Mouse (Mus musculus): ENCODE data around the gene Pkd1. TPM values are rescaled to one million over a fixed set of nuclear protein-coding genes. Genes with fewer than 3 reads are reported as not detected.

The Pkd1 gene
- polyA plus RNA-seq, 1 experiment from 2014 or later: 16.8 TPM

GRCm38 (mm10) chr17:24608370-24608769, 58.7 kb downstream of the Pkd1 start:
- H3K4me1 ChIP-seq (ENCODE audit: control insufficient read depth in 2 of 2, insufficient read depth in 2 of 2, low read length in 2 of 2): peaks cover 3 to 7% of the 10 kb centered on the region in 2 experiments; a peak in 1 of 4 replicates
- H3K4me3 ChIP-seq (ENCODE audit: control insufficient read depth in 1 of 2, insufficient read depth in 1 of 2, low read depth in 1 of 2, low read length in 2 of 2): no peak overlapping the region
- WGBS: 84% methylated on average over 4 of the region's 4 CpGs
- no peaks in the 10 kb centered on the region for H3K27me3 ChIP-seq (ENCODE audit: control insufficient read depth, insufficient read depth, low read length)
- no peak overlapping the region for H3K9ac ChIP-seq (ENCODE audit: low read length)
- H3K27ac ChIP-seq (replicated peaks in 1 of 2; ENCODE audit: control insufficient read depth in 1 of 2, insufficient read depth in 1 of 2, low read depth in 2 of 2, low read length in 2 of 2): no peak overlapping the region
- H3K4me2 ChIP-seq (ENCODE audit: low read length): no peak overlapping the region
- peaks cover 68% of the 10 kb centered on the region for H3K36me3 ChIP-seq (ENCODE audit: control insufficient read depth, insufficient read depth, low read length)
- H3K9me3 ChIP-seq (ENCODE audit: control insufficient read depth, low read length): no peaks in the 10 kb centered on the region
- ATAC-seq (ENCODE audit: insufficient number of reproducible peaks, insufficient read depth, low FRiP score, low read depth): no peak

GRCm38 (mm10) chr17:24608874-24609273, 59.2 kb downstream of the Pkd1 start:
- no peaks in the 10 kb centered on the region for H3K9me3 ChIP-seq (ENCODE audit: control insufficient read depth, low read length)
- no peak for ATAC-seq (ENCODE audit: insufficient number of reproducible peaks, insufficient read depth, low FRiP score, low read depth)
- H3K4me2 ChIP-seq (ENCODE audit: low read length): no peak overlapping the region
- peaks cover 72% of the 10 kb centered on the region for H3K36me3 ChIP-seq (ENCODE audit: control insufficient read depth, insufficient read depth, low read length)
- no peak overlapping the region for H3K9ac ChIP-seq (ENCODE audit: low read length)
- H3K27me3 ChIP-seq (ENCODE audit: control insufficient read depth, insufficient read depth, low read length): no peaks in the 10 kb centered on the region
- no peak overlapping the region for H3K27ac ChIP-seq (replicated peaks in 1 of 2; ENCODE audit: control insufficient read depth in 1 of 2, insufficient read depth in 1 of 2, low read depth in 2 of 2, low read length in 2 of 2)
- no peak overlapping the region for H3K4me3 ChIP-seq (ENCODE audit: control insufficient read depth in 1 of 2, insufficient read depth in 1 of 2, low read depth in 1 of 2, low read length in 2 of 2)
- WGBS: 74% methylated on average over 8 of the region's 8 CpGs
- peaks cover 3 to 7% of the 10 kb centered on the region in 2 experiments; a peak in 1 of 4 replicates for H3K4me1 ChIP-seq (ENCODE audit: control insufficient read depth in 2 of 2, insufficient read depth in 2 of 2, low read length in 2 of 2)

- no peak overlapping the region for H3K4me3 ChIP-seq (ENCODE audit: control insufficient read depth in 1 of 2, insufficient read depth in 1 of 2, low read depth in 1 of 2, low read length in 2 of 2)
- peak overlapping the region; percentile 10 to 54; a peak in 2 of 4 replicates for H3K27ac ChIP-seq (replicated peaks in 1 of 2; ENCODE audit: control insufficient read depth in 1 of 2, insufficient read depth in 1 of 2, low read depth in 2 of 2, low read length in 2 of 2)
- H3K9ac ChIP-seq (ENCODE audit: low read length): no peak overlapping the region
- peaks cover 72% of the 10 kb centered on the region for H3K36me3 ChIP-seq (ENCODE audit: control insufficient read depth, insufficient read depth, low read length)
- ATAC-seq (ENCODE audit: insufficient number of reproducible peaks, insufficient read depth, low FRiP score, low read depth): no peak
- H3K27me3 ChIP-seq (ENCODE audit: control insufficient read depth, insufficient read depth, low read length): no peaks in the 10 kb centered on the region
- H3K4me1 ChIP-seq (ENCODE audit: control insufficient read depth in 2 of 2, insufficient read depth in 2 of 2, low read length in 2 of 2): peaks cover 3 to 7% of the 10 kb centered on the region in 2 experiments; a peak in 1 of 4 replicates
- WGBS: 29% methylated on average over 2 of the region's 2 CpGs
- H3K4me2 ChIP-seq (ENCODE audit: low read length): no peak overlapping the region
- no peaks in the 10 kb centered on the region for H3K9me3 ChIP-seq (ENCODE audit: control insufficient read depth, low read length)
These were observed 61.1 kb downstream of the Pkd1 start for GRCm38 (mm10) chr17:24610711-24611110.

DNA sequence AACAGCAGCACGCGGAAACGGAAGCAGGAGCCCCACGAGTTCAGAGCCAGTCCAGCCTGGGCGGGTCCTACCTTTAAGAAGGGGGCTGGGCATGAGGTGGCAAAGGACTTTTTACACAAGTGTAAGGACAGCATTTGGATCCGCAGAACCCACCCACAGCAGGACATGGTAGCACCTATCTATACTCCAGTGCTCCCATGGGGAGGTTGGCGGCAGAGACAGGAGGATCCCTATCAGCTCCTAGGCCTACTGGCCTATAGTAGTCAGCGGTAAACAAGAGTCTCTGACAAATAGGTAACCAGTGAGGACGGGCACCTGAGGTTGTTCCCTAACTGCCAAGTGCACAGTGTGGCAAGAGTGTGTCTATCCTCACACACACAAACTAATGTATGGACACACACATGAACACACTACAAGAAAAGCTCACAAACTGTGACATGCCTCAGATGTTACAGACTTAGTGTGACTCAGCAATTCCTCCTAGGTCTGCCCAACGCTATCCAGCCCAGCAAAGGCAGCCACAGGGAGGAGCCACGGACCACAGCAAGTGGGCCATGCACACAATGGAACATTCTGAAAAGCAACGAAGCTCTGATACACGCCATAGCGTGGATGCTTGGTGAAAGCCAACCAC, 68.0 kb downstream of the Pkd1 start:
- 77% methylated on average over 14 of the region's 14 CpGs for WGBS
- Histone ChIP-seq H3K27me3 (ENCODE audit: control insufficient read depth, insufficient read depth, low read length) (no peaks in the 10 kb centered on the region), H3K27ac (replicated peaks in 1 of 2; ENCODE audit: control insufficient read depth in 1 of 2, insufficient read depth in 1 of 2, low read depth in 2 of 2, low read length in 2 of 2) (no peak overlapping the region), H3K4me1 (ENCODE audit: control insufficient read depth in 2 of 2, insufficient read depth in 2 of 2, low read length in 2 of 2) (no peaks in the 10 kb centered on the region), H3K9ac (ENCODE audit: low read length) (no peak overlapping the region), H3K4me2 (ENCODE audit: low read length) (no peak overlapping the region), H3K4me3 (ENCODE audit: control insufficient read depth in 1 of 2, insufficient read depth in 1 of 2, low read depth in 1 of 2, low read length in 2 of 2) (no peak overlapping the region), H3K36me3 (ENCODE audit: control insufficient read depth, insufficient read depth, low read length) (peaks cover 89% of the 10 kb centered on the region), H3K9me3 (ENCODE audit: control insufficient read depth, low read length) (no peaks in the 10 kb centered on the region)
- no peak for ATAC-seq (ENCODE audit: insufficient number of reproducible peaks, insufficient read depth, low FRiP score, low read depth)

- H3K4me1 ChIP-seq (ENCODE audit: control insufficient read depth in 2 of 2, insufficient read depth in 2 of 2, low read length in 2 of 2): peaks cover 0 to 2% of the 10 kb centered on the region in 2 experiments; a peak in 1 of 4 replicates
- no peaks in the 10 kb centered on the region for H3K9me3 ChIP-seq (ENCODE audit: control insufficient read depth, low read length)
- peaks cover 96% of the 10 kb centered on the region for H3K36me3 ChIP-seq (ENCODE audit: control insufficient read depth, insufficient read depth, low read length)
- no peak overlapping the region for H3K4me2 ChIP-seq (ENCODE audit: low read length)
- no peak for ATAC-seq (ENCODE audit: insufficient number of reproducible peaks, insufficient read depth, low FRiP score, low read depth)
- WGBS: 90% methylated on average over 8 of the region's 8 CpGs
- no peaks in the 10 kb centered on the region for H3K27me3 ChIP-seq (ENCODE audit: control insufficient read depth, insufficient read depth, low read length)
- H3K27ac ChIP-seq (replicated peaks in 1 of 2; ENCODE audit: control insufficient read depth in 1 of 2, insufficient read depth in 1 of 2, low read depth in 2 of 2, low read length in 2 of 2): no peak overlapping the region
- no peak overlapping the region for H3K9ac ChIP-seq (ENCODE audit: low read length)
- no peak overlapping the region for H3K4me3 ChIP-seq (ENCODE audit: control insufficient read depth in 1 of 2, insufficient read depth in 1 of 2, low read depth in 1 of 2, low read length in 2 of 2)
These were observed 75.8 kb downstream of the Pkd1 start for GRCm38 (mm10) chr17:24625472-24625871.

DNA sequence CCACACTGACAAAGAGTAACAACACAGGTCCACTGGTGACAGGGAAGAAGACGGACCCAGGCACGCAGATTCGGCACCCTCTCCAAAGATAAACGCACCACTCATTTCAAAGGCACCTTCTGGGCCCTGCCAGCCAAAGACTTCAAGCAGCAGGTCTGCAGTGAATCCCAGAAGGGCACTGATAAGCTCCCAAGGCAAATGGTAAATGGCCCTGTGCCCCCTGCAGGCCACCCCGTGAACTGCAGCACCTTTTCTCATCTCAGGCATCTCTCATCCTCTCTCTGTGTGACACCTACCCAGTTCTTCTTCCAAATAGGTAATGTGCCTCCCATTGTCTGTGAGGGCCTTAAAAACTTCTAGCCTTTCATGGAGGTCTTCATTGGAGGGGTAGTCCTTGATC, 79.0 kb downstream of the Pkd1 start:
- Histone ChIP-seq H3K9ac (ENCODE audit: low read length) (no peak overlapping the region), H3K4me1 (ENCODE audit: control insufficient read depth in 2 of 2, insufficient read depth in 2 of 2, low read length in 2 of 2) (peaks cover 10 to 15% of the 10 kb centered on the region in 2 experiments), H3K36me3 (ENCODE audit: control insufficient read depth, insufficient read depth, low read length) (peaks cover 70% of the 10 kb centered on the region), H3K4me2 (ENCODE audit: low read length) (no peak overlapping the region), H3K4me3 (ENCODE audit: control insufficient read depth in 1 of 2, insufficient read depth in 1 of 2, low read depth in 1 of 2, low read length in 2 of 2) (no peak overlapping the region), H3K9me3 (ENCODE audit: control insufficient read depth, low read length) (no peaks in the 10 kb centered on the region), H3K27me3 (ENCODE audit: control insufficient read depth, insufficient read depth, low read length) (no peaks in the 10 kb centered on the region), H3K27ac (replicated peaks in 1 of 2; ENCODE audit: control insufficient read depth in 1 of 2, insufficient read depth in 1 of 2, low read depth in 2 of 2, low read length in 2 of 2) (no peak overlapping the region)
- ATAC-seq (ENCODE audit: insufficient number of reproducible peaks, insufficient read depth, low FRiP score, low read depth): no peak
- WGBS: 18% methylated on average over 5 of the region's 5 CpGs

DNA sequence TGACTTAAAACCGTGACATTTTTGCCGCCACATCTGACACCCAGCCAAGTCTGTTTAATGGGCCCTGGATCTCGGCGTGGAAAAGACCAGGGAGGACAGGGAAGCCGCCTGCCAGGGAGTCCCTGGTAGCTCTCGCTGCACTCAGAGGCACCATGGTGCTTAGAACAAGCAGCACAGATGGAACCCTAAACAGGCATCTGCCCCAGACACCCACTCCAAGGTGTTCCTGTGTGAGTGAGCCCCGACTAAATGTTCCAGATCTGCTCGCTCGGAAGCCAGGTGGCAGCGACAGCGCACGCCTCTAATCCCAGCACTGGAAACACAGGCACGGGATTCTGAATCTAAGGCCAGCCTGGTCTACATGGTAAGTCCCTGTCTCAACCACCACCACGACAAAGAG, 80.4 kb downstream of the Pkd1 start:
- 88% methylated on average over 14 of the region's 14 CpGs for WGBS
- H3K36me3 ChIP-seq (ENCODE audit: control insufficient read depth, insufficient read depth, low read length): peaks cover 56% of the 10 kb centered on the region
- H3K9me3 ChIP-seq (ENCODE audit: control insufficient read depth, low read length): no peaks in the 10 kb centered on the region
- no peak for ATAC-seq (ENCODE audit: insufficient number of reproducible peaks, insufficient read depth, low FRiP score, low read depth)
- no peak overlapping the region for H3K4me2 ChIP-seq (ENCODE audit: low read length)
- no peak overlapping the region for H3K4me3 ChIP-seq (ENCODE audit: control insufficient read depth in 1 of 2, insufficient read depth in 1 of 2, low read depth in 1 of 2, low read length in 2 of 2)
- peaks cover 12 to 15% of the 10 kb centered on the region in 2 experiments for H3K4me1 ChIP-seq (ENCODE audit: control insufficient read depth in 2 of 2, insufficient read depth in 2 of 2, low read length in 2 of 2)
- H3K27ac ChIP-seq (replicated peaks in 1 of 2; ENCODE audit: control insufficient read depth in 1 of 2, insufficient read depth in 1 of 2, low read depth in 2 of 2, low read length in 2 of 2): no peak overlapping the region
- no peak overlapping the region for H3K9ac ChIP-seq (ENCODE audit: low read length)
- H3K27me3 ChIP-seq (ENCODE audit: control insufficient read depth, insufficient read depth, low read length): 0 out of 2 replicates have a peak, but pooled peaks cover 3% of the 10 kb centered on the region
